Mouse (Mus musculus): ENCODE results near the gene Ngdn. TPM values are rescaled to one million over a fixed set of nuclear protein-coding genes. Genes with fewer than 3 reads are reported as not detected.
"Not testable (repeated sequence)": the region's sequence is repeated elsewhere in the genome, so short reads cannot be mapped to it uniquely, and the experiment has no call there.

The Ngdn gene
- polyA plus RNA-seq (2021) = 43.7 TPM

- ChIA-PET CTCF (interaction anchor here (0.6 to 2.8 kb wide), 26 partner anchors 9 to 247 kb away, joined by 3 to 14 read pairs (median 4); partner anchors contain the start of genes Bcl2l2, Gm20521, Slc22a17 and Thtpa), POLR2A (interaction anchor here (0.7 to 0.9 kb wide), 2 partner anchors 77 to 93 kb away, joined by 3 read pairs; partner anchors contain the start of gene Zfhx2)
- H3K27me3 ChIP-seq = no peaks in the 10 kb centered on the region
- peak; percentile 98 for TF ChIP-seq CTCF (IDR thresholded peaks at IDR 0.05)
- DNase-seq (ENCODE audit: low read depth, low spot score) (peak; percentile 99), ATAC-seq (peak; percentile 95)
- in situ Hi-C loops (cut with MboI; ENCODE audit: low pct_unique_long_range_greater_than_20kb) = loop anchor here (5.0 kb wide), 2 partner anchors 113 to 168 kb away; no protein-coding TSS in a partner anchor
These were observed at the start of gene Ngdn for GRCm38 (mm10) chr14:55014991-55015766. TSS of gene Ngdn (plus strand) at chr14:55015454.

DNA sequence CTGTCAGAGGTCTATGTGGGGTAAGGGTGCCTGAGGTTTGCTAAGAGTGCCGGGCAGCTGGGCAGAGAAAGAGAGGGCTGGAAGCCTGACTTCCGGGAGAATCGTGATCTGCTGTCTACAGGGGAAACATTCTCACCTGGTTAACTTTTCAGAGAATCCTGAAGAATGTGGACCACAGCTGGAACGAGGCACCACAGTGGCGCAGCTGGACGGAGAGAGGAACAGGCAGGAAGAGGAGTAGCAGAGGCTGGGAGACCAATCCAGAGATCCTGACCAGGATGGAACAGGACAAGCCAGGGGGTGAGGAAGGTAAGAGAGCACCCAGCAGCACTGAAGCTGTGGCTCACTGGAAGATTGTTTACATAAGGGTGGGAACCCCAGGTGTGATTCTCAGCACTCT lies 49.6 kb upstream of the Ngdn start:
- CTCF ChIA-PET = no interaction called here
- in situ Hi-C loops (cut with MboI; ENCODE audit: low pct_unique_long_range_greater_than_20kb) = no loop called here
- POLR2A ChIA-PET = no interaction called here
- ATAC-seq (no peak), DNase-seq (ENCODE audit: low read depth, low spot score) (no peak)
- TF ChIP-seq CTCF (IDR thresholded peaks at IDR 0.05) = no peak
- peaks cover 18% of the 10 kb centered on the region for H3K27me3 ChIP-seq

- TF ChIP-seq CTCF (IDR thresholded peaks at IDR 0.05) = no peak
- ATAC-seq (no peak), DNase-seq (ENCODE audit: low read depth, low spot score) (no peak)
- H3K27me3 ChIP-seq = peaks cover 18% of the 10 kb centered on the region
- in situ Hi-C loops (cut with MboI; ENCODE audit: low pct_unique_long_range_greater_than_20kb) = no loop called here
- CTCF ChIA-PET = no interaction called here
- POLR2A ChIA-PET = no interaction called here
These were observed 48.8 kb upstream of the Ngdn start, which contains the start of gene Myh6 for GRCm38 (mm10) chr14:54966320-54966977. TSS of gene Myh6 (minus strand) at chr14:54966927.

- no peak for TF ChIP-seq CTCF (IDR thresholded peaks at IDR 0.05)
- ATAC-seq (no peak), DNase-seq (ENCODE audit: low read depth, low spot score) (no peak)
- CTCF ChIA-PET = no interaction called here
- in situ Hi-C loops (cut with MboI; ENCODE audit: low pct_unique_long_range_greater_than_20kb) = no loop called here
- H3K27me3 ChIP-seq = peaks cover 18% of the 10 kb centered on the region
- POLR2A ChIA-PET = no interaction called here
These were observed 47.4 kb upstream of the Ngdn start for GRCm38 (mm10) chr14:54967874-54968273.

DNA sequence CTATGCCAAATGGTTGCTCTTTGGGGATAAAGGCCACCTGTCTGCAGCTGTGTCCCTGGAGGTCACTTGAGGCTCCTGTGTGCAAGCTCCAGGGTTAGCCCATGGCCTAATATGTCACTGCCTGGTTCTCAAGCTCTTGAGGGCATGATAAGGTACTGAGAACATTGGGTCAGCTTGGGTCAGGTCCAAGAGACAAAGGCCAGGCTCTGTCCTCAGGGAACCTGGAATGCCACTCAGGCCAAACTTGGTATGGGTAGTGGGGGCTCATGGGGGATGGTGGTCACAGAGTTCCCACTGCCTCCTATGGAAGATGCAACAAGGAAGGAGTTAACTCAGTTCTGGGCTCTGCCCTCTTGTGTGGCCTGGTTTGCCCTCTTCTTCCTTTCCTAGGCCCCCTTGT lies 46.9 kb upstream of the Ngdn start:
- DNase-seq (ENCODE audit: low read depth, low spot score) = no peak
- TF ChIP-seq CTCF (IDR thresholded peaks at IDR 0.05) = no peak
- POLR2A ChIA-PET = no interaction called here
- H3K27me3 ChIP-seq = peaks cover 18% of the 10 kb centered on the region
- in situ Hi-C loops (cut with MboI; ENCODE audit: low pct_unique_long_range_greater_than_20kb) = no loop called here
- ATAC-seq = no peak
- CTCF ChIA-PET = no interaction called here

DNA sequence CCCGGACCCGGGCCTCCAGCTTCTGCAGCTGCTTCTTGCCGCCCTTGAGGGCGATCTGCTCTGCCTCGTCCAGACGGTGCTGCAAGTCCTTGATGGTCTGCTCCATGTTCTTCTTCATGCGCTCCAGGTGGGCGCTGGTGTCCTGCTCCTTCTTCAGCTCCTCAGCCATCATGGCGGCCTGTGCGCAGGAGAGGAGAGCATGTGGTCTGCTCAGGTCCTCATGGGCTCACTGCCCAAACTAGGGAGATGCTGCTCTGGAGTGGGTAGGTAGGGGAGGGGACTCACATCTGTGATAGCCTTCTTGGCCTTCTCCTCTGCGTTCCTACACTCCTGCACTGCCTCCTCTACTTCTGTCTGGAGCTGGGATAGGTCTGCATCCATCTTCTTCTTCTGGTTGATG lies 42.5 kb upstream of the Ngdn start:
- in situ Hi-C loops (cut with MboI; ENCODE audit: low pct_unique_long_range_greater_than_20kb); POLR2A ChIA-PET; DNase-seq (ENCODE audit: low read depth, low spot score); ATAC-seq; H3K27me3 ChIP-seq: not testable (repeated sequence)
- CTCF ChIA-PET = interaction anchor here (1.9 kb wide), 1 partner anchor 24 kb away, joined by 6 read pairs; no protein-coding TSS in a partner anchor

GRCm38 (mm10) chr14:54974068-54974791 lies 41.0 kb upstream of the Ngdn start:
- ATAC-seq = no peak
- POLR2A ChIA-PET = no interaction called here
- DNase-seq (ENCODE audit: low read depth, low spot score) = no peak
- in situ Hi-C loops (cut with MboI; ENCODE audit: low pct_unique_long_range_greater_than_20kb) = no loop called here
- peaks cover 11% of the 10 kb centered on the region for H3K27me3 ChIP-seq
- CTCF ChIA-PET = interaction anchor here (1.2 kb wide), 1 partner anchor 26 kb away, joined by 3 read pairs; no protein-coding TSS in a partner anchor
- TF ChIP-seq CTCF (IDR thresholded peaks at IDR 0.05) = no peak

- POLR2A ChIA-PET = no interaction called here
- in situ Hi-C loops (cut with MboI; ENCODE audit: low pct_unique_long_range_greater_than_20kb) = no loop called here
These were observed 38.6 kb upstream of the Ngdn start, which contains the start of gene Gm17428 for GRCm38 (mm10) chr14:54976633-54977032. TSS of gene Gm17428 (plus strand) at chr14:54976933.

GRCm38 (mm10) chr14:54978664-54979063 lies 36.6 kb upstream of the Ngdn start:
- in situ Hi-C loops (cut with MboI; ENCODE audit: low pct_unique_long_range_greater_than_20kb) = no loop called here

More at GRCm38 (mm10) chr14:54976633-54977032, 38.6 kb upstream of the Ngdn start, which contains the start of gene Gm17428:
- no peak for ATAC-seq
- DNase-seq (ENCODE audit: low read depth, low spot score) = no peak
- peaks cover 15% of the 10 kb centered on the region for H3K27me3 ChIP-seq
- CTCF ChIA-PET = no interaction called here
- TF ChIP-seq CTCF (IDR thresholded peaks at IDR 0.05) = no peak

GRCm38 (mm10) chr14:54981934-54982333 lies 33.3 kb upstream of the Ngdn start:
- POLR2A ChIA-PET = no interaction called here
- CTCF ChIA-PET = no interaction called here
- peaks cover 37% of the 10 kb centered on the region for H3K27me3 ChIP-seq
- DNase-seq (ENCODE audit: low read depth, low spot score) (no peak), ATAC-seq (no peak)
- in situ Hi-C loops (cut with MboI; ENCODE audit: low pct_unique_long_range_greater_than_20kb) = no loop called here
- TF ChIP-seq CTCF (IDR thresholded peaks at IDR 0.05) = no peak

More at GRCm38 (mm10) chr14:54978664-54979063, 36.6 kb upstream of the Ngdn start:
- H3K27me3 ChIP-seq = peaks cover 29% of the 10 kb centered on the region
- TF ChIP-seq CTCF (IDR thresholded peaks at IDR 0.05) = no peak
- POLR2A ChIA-PET = interaction anchor here (0.7 kb wide), 1 partner anchor 585 kb away, joined by 7 read pairs; no protein-coding TSS in a partner anchor
- ATAC-seq (no peak), DNase-seq (ENCODE audit: low read depth, low spot score) (no peak)
- CTCF ChIA-PET = no interaction called here

GRCm38 (mm10) chr14:54988350-54988874 lies 26.8 kb upstream of the Ngdn start:
- ATAC-seq; DNase-seq (ENCODE audit: low read depth, low spot score); in situ Hi-C loops (cut with MboI; ENCODE audit: low pct_unique_long_range_greater_than_20kb); POLR2A ChIA-PET: not testable (repeated sequence)
- CTCF ChIA-PET = interaction anchor here (1.0 kb wide), 1 partner anchor 27 kb away, joined by 3 read pairs; the partner anchor contains the start of gene Ngdn
- peaks cover 15% of the 10 kb centered on the region for H3K27me3 ChIP-seq

Data from Patski (cell line).